Mouse (Mus musculus) heart, postnatal 0 days (tissue): Measurements from ENCODE around the gene Zfp418.
"Not testable (repeated sequence)": the region's sequence is repeated elsewhere in the genome, so short reads cannot be mapped to it uniquely, and the experiment has no call there.

Experiments
- CTCF ChIP-seq: IDR thresholded peaks from 2 replicates; pipeline ENCODE4 v1.5.1; 2016; ENCODE audit warnings: antibody characterized with exemption, control low read depth, low read depth
- EP300 ChIP-seq: IDR thresholded peaks from 2 replicates; pipeline ENCODE4 v1.6.1; 2016; ENCODE audit warnings: antibody characterized with exemption, low read depth

DNA sequence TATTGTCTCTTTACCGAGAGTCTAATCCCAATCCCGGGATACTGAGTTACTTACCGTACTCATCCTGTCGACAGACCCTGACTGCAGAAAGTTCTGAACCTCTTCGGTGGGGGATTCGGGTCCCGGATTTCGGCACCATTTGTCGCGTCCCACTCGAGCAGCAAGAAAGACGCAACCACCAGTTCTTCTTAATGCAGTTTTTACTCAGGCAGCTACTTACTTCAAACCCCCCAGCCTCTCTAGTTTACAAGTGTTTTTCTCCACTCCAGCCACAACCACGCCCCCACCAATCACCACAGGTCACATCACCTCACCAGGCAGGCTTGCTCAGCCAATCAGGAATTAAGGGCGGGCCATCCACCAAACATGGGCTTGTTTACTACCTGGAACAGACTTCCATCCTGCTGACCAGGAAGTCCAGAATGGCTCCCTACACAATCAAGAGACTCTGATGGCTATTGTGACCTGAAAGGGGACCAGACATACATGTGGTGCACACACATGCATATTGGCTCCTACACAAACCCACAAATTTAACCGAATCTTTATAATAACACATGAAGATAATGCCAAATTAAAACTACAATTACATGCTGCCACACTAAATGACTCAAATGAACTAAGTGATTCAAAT lies 40.5 kb upstream of the Zfp418 start:
- not testable (repeated sequence) for TF ChIP-seq CTCF, EP300
